Mouse (Mus musculus): ENCODE measurements around the gene Tnn.

GRCm38 (mm10) chr1:160150726-160151125 lies 2.7 kb downstream of the Tnn start:
- TF ChIP-seq CTCF (IDR thresholded peaks at IDR 0.05; ENCODE audit: low read depth, low read length): no peak
- no peak for TF ChIP-seq POLR2A (IDR thresholded peaks at IDR 0.05; ENCODE audit: extremely low read depth, insufficient read depth, low read length)

Data from liver, adult 2 months (tissue).